Mouse (Mus musculus) CH12.LX (cell line): ENCODE measurements at regions not wholly inside any gene's neighbourhood (a gene's known extent, or its start where the extent isn't known, plus 50 kb on each side); places are given as distances from the start of the nearest gene placed in this dataset.

Experiments
- DNase-seq: peaks from one replicate; pipeline ENCODE4 v3.0.0-alpha.2; 2013; ENCODE audit errors: extremely low read depth
- H3K27ac ChIP-seq: 2 replicates; pipeline ENCODE4 v1.5.1; 2012; ENCODE audit warnings: low read depth, mild to moderate bottlenecking, control low read depth, moderate library complexity; ENCODE audit not compliant: insufficient read depth
- H3K27me3 ChIP-seq: replicated peaks from 2 replicates; pipeline ENCODE3; 2012; ENCODE audit warnings: inconsistent platforms
- H3K36me3 ChIP-seq, 2 experiments: replicated peaks in 1 of 2; 2 replicates each; pipeline versions ENCODE3 to v1.6.1; 2012; ENCODE audit warnings: inconsistent platforms in 1 of 2, low read length in 1 of 2, mild to moderate bottlenecking in 1 of 2, mixed read lengths in 1 of 2, moderate library complexity in 1 of 2; ENCODE audit not compliant: control insufficient read depth in 1 of 2, insufficient read depth in 1 of 2
- H3K4me1 ChIP-seq, 2 experiments: 2 replicates each; pipeline ENCODE4 v1.6.1; 2012; ENCODE audit warnings: inconsistent platforms in 1 of 2, moderate library complexity in 1 of 2; ENCODE audit not compliant: insufficient read depth in 2 of 2, control insufficient read depth in 1 of 2
- H3K4me2 ChIP-seq: 2 replicates; pipeline ENCODE4 v1.6.1; 2012; ENCODE audit warnings: low read depth, mild to moderate bottlenecking, control low read depth; ENCODE audit not compliant: poor library complexity, insufficient read depth, severe bottlenecking
- H3K4me3 ChIP-seq, 3 experiments: fragments of 150-350 bp in 1 of 3; sonication (generic) in 1 of 3; replicated peaks in 1 of 3; 2 replicates each; pipeline versions ENCODE3 to v1.5.1; 2011 to 2012; ENCODE audit warnings: low read depth in 2 of 3, low read length in 2 of 3, mild to moderate bottlenecking in 2 of 3, moderate library complexity in 2 of 3, control low read depth in 1 of 3, improper control_type of control experiment in 1 of 3, inconsistent platforms in 1 of 3, mixed read lengths in 1 of 3; ENCODE audit not compliant: poor library complexity in 1 of 3
- H3K79me2 ChIP-seq: replicated peaks from 2 replicates; pipeline ENCODE4 v1.6.1; 2012; ENCODE audit warnings: mild to moderate bottlenecking, moderate library complexity; ENCODE audit not compliant: control insufficient read depth, poor library complexity, insufficient read depth, severe bottlenecking; ENCODE audit errors: extremely low read depth
- H3K9ac ChIP-seq: 2 replicates; pipeline ENCODE4 v1.6.1; 2012; ENCODE audit warnings: low read depth, mild to moderate bottlenecking, control low read depth, moderate library complexity; ENCODE audit not compliant: insufficient read depth
- H3K9me3 ChIP-seq: replicated peaks from 2 replicates; pipeline ENCODE3; 2012; ENCODE audit warnings: low read length, inconsistent platforms, mixed read lengths
- CHD1 ChIP-seq: IDR thresholded peaks from 2 replicates; pipeline ENCODE4 v1.6.1; 2012; ENCODE audit warnings: low read depth, low read length, improper control_type of control experiment, inconsistent platforms
- CHD2 ChIP-seq: IDR thresholded peaks from 2 replicates; pipeline ENCODE4 v1.6.1; 2011; ENCODE audit warnings: low read length, improper control_type of control experiment
- CTCF ChIP-seq, 2 experiments: IDR thresholded peaks in 1 of 2; conservative IDR thresholded peaks in 1 of 2; 2 replicates each; pipeline ENCODE4 v1.5.1; 2011 to 2012; ENCODE audit warnings: low read depth in 2 of 2, low read length in 2 of 2, improper control_type of control experiment in 1 of 2, inconsistent platforms in 1 of 2, mild to moderate bottlenecking in 1 of 2, moderate library complexity in 1 of 2
- E2F4 ChIP-seq: IDR thresholded peaks from 2 replicates; pipeline ENCODE4 v1.6.1; 2011; ENCODE audit warnings: low read depth, low read length, improper control_type of control experiment; ENCODE audit not compliant: insufficient replicate concordance
- ELF1 ChIP-seq: IDR thresholded peaks from 2 replicates; pipeline ENCODE4 v1.6.1; 2014; ENCODE audit warnings: low read depth, mild to moderate bottlenecking, inconsistent platforms, low read length, improper control_type of control experiment
- ETS1 ChIP-seq: conservative IDR thresholded peaks from 2 replicates; pipeline ENCODE4 v1.6.1; 2012; ENCODE audit warnings: low read depth, mild to moderate bottlenecking, inconsistent platforms, low read length, improper control_type of control experiment, moderate library complexity
- GABPA ChIP-seq: IDR thresholded peaks from 2 replicates; pipeline ENCODE4 v1.6.1; 2012; ENCODE audit warnings: low read depth, low read length, improper control_type of control experiment, inconsistent platforms; ENCODE audit not compliant: insufficient replicate concordance
- HCFC1 ChIP-seq: IDR thresholded peaks from 2 replicates; pipeline ENCODE4 v1.6.1; 2012; ENCODE audit warnings: low read depth, mild to moderate bottlenecking, inconsistent platforms, low read length, improper control_type of control experiment
- IRF4 ChIP-seq: IDR thresholded peaks from 2 replicates; pipeline ENCODE4 v1.6.1; 2014; ENCODE audit warnings: low read depth, mild to moderate bottlenecking, inconsistent platforms, low read length, improper control_type of control experiment
- KAT2A ChIP-seq: IDR thresholded peaks from 2 replicates; pipeline ENCODE4 v1.6.1; 2012; ENCODE audit warnings: low read length, improper control_type of control experiment, inconsistent platforms; ENCODE audit not compliant: insufficient replicate concordance
- MAFK ChIP-seq: IDR thresholded peaks from 2 replicates; pipeline ENCODE4 v1.6.1; 2011; ENCODE audit warnings: low read length, improper control_type of control experiment; ENCODE audit not compliant: insufficient replicate concordance
- MAZ ChIP-seq: IDR thresholded peaks from 2 replicates; pipeline ENCODE4 v1.6.1; 2012; ENCODE audit warnings: low read depth, mild to moderate bottlenecking, inconsistent platforms, low read length, improper control_type of control experiment, moderate library complexity
- MEF2A ChIP-seq: IDR thresholded peaks from 2 replicates; pipeline ENCODE4 v1.6.1; 2014; ENCODE audit warnings: low read depth, mild to moderate bottlenecking, inconsistent platforms, low read length, improper control_type of control experiment, borderline replicate concordance
- NELFE ChIP-seq: IDR thresholded peaks from 2 replicates; pipeline ENCODE4 v1.6.1; 2011; ENCODE audit warnings: low read depth, low read length, improper control_type of control experiment
- NRF1 ChIP-seq: IDR thresholded peaks from 2 replicates; pipeline ENCODE4 v1.6.1; 2014; ENCODE audit warnings: low read depth, mild to moderate bottlenecking, inconsistent platforms, low read length, improper control_type of control experiment, moderate library complexity
- PAX5 ChIP-seq: IDR thresholded peaks from 2 replicates; pipeline ENCODE4 v1.6.1; 2012; ENCODE audit warnings: low read length, inconsistent platforms, mixed read lengths
- POLR2A ChIP-seq: IDR thresholded peaks from 2 replicates; pipeline ENCODE4 v1.6.1; 2011; ENCODE audit warnings: low read depth, mild to moderate bottlenecking, improper control_type of control experiment, low read length
- POLR2AphosphoS2 ChIP-seq: IDR thresholded peaks from 2 replicates; pipeline ENCODE4 v1.6.1; 2011; ENCODE audit warnings: low read depth, low read length, improper control_type of control experiment
- RAD21 ChIP-seq: IDR thresholded peaks from 2 replicates; pipeline ENCODE4 v1.6.1; 2011; ENCODE audit warnings: low read depth, mild to moderate bottlenecking, low read length, improper control_type of control experiment, moderate library complexity
- RCOR1 ChIP-seq: conservative IDR thresholded peaks from 2 replicates; pipeline ENCODE4 v1.6.1; 2012; ENCODE audit warnings: low read depth, mild to moderate bottlenecking, inconsistent platforms, low read length, improper control_type of control experiment
- SIN3A ChIP-seq: IDR thresholded peaks from 2 replicates; pipeline ENCODE4 v1.6.1; 2012; ENCODE audit warnings: low read length, improper control_type of control experiment, inconsistent platforms
- TBP ChIP-seq: conservative IDR thresholded peaks from 2 replicates; pipeline ENCODE4 v1.6.1; 2011; ENCODE audit warnings: low read depth, low read length, improper control_type of control experiment
- TCF12 ChIP-seq: IDR thresholded peaks from 2 replicates; pipeline ENCODE4 v1.6.1; 2014; ENCODE audit warnings: low read depth, mild to moderate bottlenecking, inconsistent platforms, low read length, improper control_type of control experiment
- UBTF ChIP-seq: IDR thresholded peaks from 2 replicates; pipeline ENCODE4 v1.6.1; 2012; ENCODE audit warnings: low read depth, mild to moderate bottlenecking, inconsistent platforms, low read length, improper control_type of control experiment, moderate library complexity
- USF1 ChIP-seq: IDR thresholded peaks from 2 replicates; pipeline ENCODE4 v1.6.1; 2014; ENCODE audit warnings: low read depth, mild to moderate bottlenecking, inconsistent platforms, low read length, improper control_type of control experiment
- dilution Hi-C: fragments of 300-500 bp; cut with MboI; formaldehyde crosslinking; loops from 2 replicates; pipeline ENCODE4 v1.14.3; 2020; ENCODE audit warnings: low sequenced_read_pairs; ENCODE audit not compliant: extremely low pct_unique_long_range_greater_than_20kb, extremely low pct_ligation_motif_present
- in situ Hi-C: fragments of 300-500 bp; cut with MboI; formaldehyde crosslinking; loops from 3 replicates; pipeline ENCODE4 v1.14.3; 2019; ENCODE audit warnings: low sequenced_read_pairs, low pct_ligation_motif_present, low pct_unique_long_range_greater_than_20kb, mixed read lengths

GRCm38 (mm10) chr9:112476644-112477043, 240.9 kb upstream of the Arpp21 start:
- H3K79me2 ChIP-seq, result no peaks in the 10 kb centered on the region
- TF ChIP-seq GABPA (no peak), SIN3A (no peak), POLR2A (no peak), RCOR1 (no peak), ETS1 (no peak), MAZ (no peak), CTCF (conservative IDR thresholded peaks at IDR 0.05 in 1 of 2, IDR thresholded peaks at IDR 0.05 in 1 of 2; ENCODE audit: low read depth in 2 of 2, low read length in 2 of 2) (no peak), KAT2A (no peak), PAX5 (no peak), POLR2AphosphoS2 (no peak), TBP (no peak), RAD21 (no peak), E2F4 (no peak), MAFK (no peak), UBTF (no peak), HCFC1 (no peak)
- in situ Hi-C loops (no loop called here), dilution Hi-C loops (no loop called here)
- H3K4me3 ChIP-seq, result no peak overlapping the region
- no peaks in the 10 kb centered on the region for H3K36me3 ChIP-seq
- peaks cover 32% of the 10 kb centered on the region for H3K9me3 ChIP-seq
- H3K27me3 ChIP-seq, result no peaks in the 10 kb centered on the region
- no peak for DNase-seq
- H3K9ac ChIP-seq, result no peak overlapping the region
- no peak overlapping the region for H3K27ac ChIP-seq
- no peak overlapping the region for H3K4me2 ChIP-seq
- H3K4me1 ChIP-seq, result no peaks in the 10 kb centered on the region

- in situ Hi-C loops (no loop called here), dilution Hi-C loops (no loop called here)
- Histone ChIP-seq H3K4me1 (no peaks in the 10 kb centered on the region), H3K9me3 (peaks cover 53% of the 10 kb centered on the region), H3K4me2 (no peak overlapping the region), H3K27me3 (no peaks in the 10 kb centered on the region), H3K27ac (no peak overlapping the region), H3K4me3 (no peak overlapping the region), H3K36me3 (no peaks in the 10 kb centered on the region), H3K9ac (no peak overlapping the region), H3K79me2 (no peaks in the 10 kb centered on the region)
- no peak for DNase-seq
- TF ChIP-seq CHD2 (no peak), E2F4 (no peak), MEF2A (no peak), GABPA (no peak), ELF1 (no peak), USF1 (no peak), NRF1 (no peak), CHD1 (no peak), IRF4 (no peak), POLR2AphosphoS2 (no peak), NELFE (no peak), SIN3A (no peak), RAD21 (no peak), TCF12 (no peak)
Measured at GRCm38 (mm10) chr9:112457594-112457993, 221.9 kb upstream of the Arpp21 start.
